Mouse (Mus musculus) stomach, postnatal 0 days (tissue): ENCODE results near the gene Gp1ba.

Source experiments
- CTCF ChIP-seq: IDR thresholded peaks from 2 replicates; pipeline ENCODE4 v1.5.1; 2016; ENCODE audit warnings: antibody characterized with exemption, low read depth, mild to moderate bottlenecking, moderate library complexity
- EP300 ChIP-seq: optimal IDR thresholded peaks from 2 replicates; pipeline ENCODE3; 2016; ENCODE audit warnings: antibody characterized with exemption

DNA sequence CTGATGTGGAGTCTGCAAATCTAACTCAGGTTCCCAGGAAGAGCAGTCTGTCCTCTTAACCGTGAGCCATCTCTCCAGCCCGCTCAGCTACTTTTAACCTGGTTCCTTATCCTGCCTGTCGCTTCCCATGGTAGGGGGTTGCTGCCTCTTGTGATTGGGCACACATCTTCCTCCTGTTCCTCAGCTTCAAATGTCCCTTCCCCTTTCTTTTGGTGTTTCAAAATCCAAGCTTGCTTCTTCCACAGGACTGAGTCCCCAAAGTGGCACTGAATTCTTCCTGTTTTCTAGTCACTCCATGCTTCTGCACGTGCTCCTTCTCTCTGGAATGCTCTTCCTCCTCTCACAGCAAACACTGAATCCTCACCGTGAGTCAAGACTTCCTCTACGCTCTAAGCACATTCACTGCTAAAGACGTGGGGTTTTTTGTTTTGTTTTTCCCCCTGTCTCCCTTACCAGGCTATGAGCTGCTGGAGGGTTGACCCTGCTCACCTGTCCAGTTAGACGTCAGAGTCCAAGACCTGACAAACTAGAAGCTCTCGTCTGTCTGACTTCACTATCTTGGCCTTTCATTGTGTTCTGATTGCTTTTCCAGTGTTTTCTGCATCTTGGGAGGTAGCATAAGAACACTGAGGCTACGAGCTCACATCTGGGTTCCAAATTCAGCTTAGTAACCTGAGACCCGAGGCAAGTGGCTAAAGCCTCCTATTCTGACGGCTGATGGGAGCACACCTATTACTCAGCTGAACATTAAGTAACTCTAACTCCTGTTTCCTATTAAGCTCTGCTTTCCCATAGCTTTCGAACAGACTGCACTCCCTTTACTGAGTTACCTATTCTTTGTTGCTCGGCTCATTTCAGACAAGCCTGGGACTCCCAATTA is 28.6 kb downstream of the Gp1ba start:
- TF ChIP-seq CTCF (no peak), EP300 (no peak)
